Mouse (Mus musculus): ENCODE measurements around the gene Jmjd6. TPM values are rescaled to one million over a fixed set of nuclear protein-coding genes. Genes with fewer than 3 reads are reported as not detected.

Jmjd6 gene
- polyA plus RNA-seq, 1 experiment, result 46.3 TPM

- H3K36me3 ChIP-seq (ENCODE audit: control insufficient read depth, insufficient read depth, low read length), result no peaks in the 10 kb centered on the region
- no peak for DNase-seq
- H3K27ac ChIP-seq (ENCODE audit: control insufficient read depth, insufficient read depth, low read length), result no peak overlapping the region
- H3K27me3 ChIP-seq (ENCODE audit: control insufficient read depth, insufficient read depth, low read length), result no peaks in the 10 kb centered on the region
- no peak overlapping the region for H3K4me3 ChIP-seq (ENCODE audit: control insufficient read depth, insufficient read depth, low read length)
- 94% methylated on average over 10 of the region's 10 CpGs for WGBS
- TF ChIP-seq CTCF (IDR thresholded peaks at IDR 0.05; ENCODE audit: borderline replicate concordance, control insufficient read depth, extremely low read depth, insufficient read depth, low read length, poor library complexity) (no peak), POLR2A (IDR thresholded peaks at IDR 0.05; ENCODE audit: control insufficient read depth, extremely low read depth, insufficient read depth, low read length, poor library complexity) (no peak)
- H3K4me1 ChIP-seq (replicated peaks; ENCODE audit: control insufficient read depth, insufficient read depth, low read length), result peaks cover 16% of the 10 kb centered on the region
Measured at GRCm38 (mm10) chr11:116822215-116822614, 21.0 kb downstream of the Jmjd6 start.

DNA sequence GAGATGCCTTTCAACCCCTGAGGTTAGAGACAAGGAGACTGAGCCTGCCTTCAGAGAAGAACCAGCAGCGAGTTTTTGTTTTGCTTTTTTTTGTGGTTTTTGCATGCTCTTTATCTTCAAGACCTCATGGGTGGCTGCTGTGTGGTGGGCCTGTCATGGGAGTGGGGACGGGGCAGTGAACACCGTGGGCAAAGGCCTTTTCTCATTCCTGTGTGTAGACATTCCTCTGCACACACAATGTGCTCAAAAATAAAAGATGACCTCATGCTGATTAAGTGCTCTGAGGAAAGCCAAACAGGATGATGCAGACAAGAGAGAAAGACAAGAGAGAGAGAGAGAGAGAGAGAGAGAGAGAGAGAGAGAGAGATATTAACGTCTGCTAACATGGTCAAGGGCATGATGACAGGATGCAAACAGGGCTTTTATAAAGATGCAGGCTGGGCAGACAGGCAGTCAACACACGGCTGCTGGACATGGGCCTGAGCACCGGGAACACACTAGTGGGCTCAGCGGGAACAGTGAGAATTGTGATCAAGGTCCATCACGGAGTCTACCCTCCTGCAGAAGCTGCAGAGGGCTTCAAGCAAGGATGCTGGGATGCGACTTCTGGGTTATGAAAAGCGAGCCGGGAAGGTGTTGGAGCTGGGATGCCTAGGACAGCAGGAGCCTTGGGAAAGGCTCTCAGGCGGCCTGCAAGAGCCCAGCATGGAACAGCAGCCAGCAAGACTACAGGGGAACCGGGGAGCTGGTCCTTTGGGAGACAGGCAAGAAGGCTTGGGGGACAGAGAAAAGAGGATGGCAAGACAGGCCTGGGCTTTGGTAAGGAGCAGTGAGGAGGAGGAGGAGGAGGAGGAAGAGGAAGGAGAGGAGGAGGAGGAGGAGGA is 21.9 kb downstream of the Jmjd6 start:
- Histone ChIP-seq H3K27ac (ENCODE audit: control insufficient read depth, insufficient read depth, low read length) (no peak overlapping the region), H3K36me3 (ENCODE audit: control insufficient read depth, insufficient read depth, low read length) (no peaks in the 10 kb centered on the region), H3K4me1 (replicated peaks; ENCODE audit: control insufficient read depth, insufficient read depth, low read length) (peaks cover 16% of the 10 kb centered on the region), H3K27me3 (ENCODE audit: control insufficient read depth, insufficient read depth, low read length) (no peaks in the 10 kb centered on the region), H3K4me3 (ENCODE audit: control insufficient read depth, insufficient read depth, low read length) (no peak overlapping the region)
- DNase-seq, result no peak
- 73% methylated on average over 13 of the region's 13 CpGs for WGBS
- TF ChIP-seq POLR2A (IDR thresholded peaks at IDR 0.05; ENCODE audit: control insufficient read depth, extremely low read depth, insufficient read depth, low read length, poor library complexity) (no peak), CTCF (IDR thresholded peaks at IDR 0.05; ENCODE audit: borderline replicate concordance, control insufficient read depth, extremely low read depth, insufficient read depth, low read length, poor library complexity) (no peak)

GRCm38 (mm10) chr11:116819932-116820593 is 23.2 kb downstream of the Jmjd6 start:
- DNase-seq, result no peak
- Histone ChIP-seq H3K36me3 (ENCODE audit: control insufficient read depth, insufficient read depth, low read length) (no peaks in the 10 kb centered on the region), H3K27me3 (ENCODE audit: control insufficient read depth, insufficient read depth, low read length) (no peaks in the 10 kb centered on the region), H3K27ac (ENCODE audit: control insufficient read depth, insufficient read depth, low read length) (no peak overlapping the region), H3K4me3 (ENCODE audit: control insufficient read depth, insufficient read depth, low read length) (no peak overlapping the region), H3K4me1 (replicated peaks; ENCODE audit: control insufficient read depth, insufficient read depth, low read length) (peaks cover 16% of the 10 kb centered on the region)
- 92% methylated on average over 5 of the region's 5 CpGs for WGBS
- no peak for TF ChIP-seq POLR2A (IDR thresholded peaks at IDR 0.05; ENCODE audit: control insufficient read depth, extremely low read depth, insufficient read depth, low read length, poor library complexity)
- TF ChIP-seq CTCF (IDR thresholded peaks at IDR 0.05; ENCODE audit: borderline replicate concordance, control insufficient read depth, extremely low read depth, insufficient read depth, low read length, poor library complexity), result no peak

GRCm38 (mm10) chr11:116818722-116819121 is 24.5 kb downstream of the Jmjd6 start:
- Histone ChIP-seq H3K36me3 (ENCODE audit: control insufficient read depth, insufficient read depth, low read length) (no peaks in the 10 kb centered on the region), H3K4me3 (ENCODE audit: control insufficient read depth, insufficient read depth, low read length) (no peak overlapping the region), H3K27me3 (ENCODE audit: control insufficient read depth, insufficient read depth, low read length) (no peaks in the 10 kb centered on the region), H3K27ac (ENCODE audit: control insufficient read depth, insufficient read depth, low read length) (no peak overlapping the region), H3K4me1 (replicated peaks; ENCODE audit: control insufficient read depth, insufficient read depth, low read length) (peaks cover 16% of the 10 kb centered on the region)
- TF ChIP-seq CTCF (IDR thresholded peaks at IDR 0.05; ENCODE audit: borderline replicate concordance, control insufficient read depth, extremely low read depth, insufficient read depth, low read length, poor library complexity), result no peak
- TF ChIP-seq POLR2A (IDR thresholded peaks at IDR 0.05; ENCODE audit: control insufficient read depth, extremely low read depth, insufficient read depth, low read length, poor library complexity), result no peak
- WGBS, result 83% methylated on average over 8 of the region's 8 CpGs
- no peak for DNase-seq

DNA sequence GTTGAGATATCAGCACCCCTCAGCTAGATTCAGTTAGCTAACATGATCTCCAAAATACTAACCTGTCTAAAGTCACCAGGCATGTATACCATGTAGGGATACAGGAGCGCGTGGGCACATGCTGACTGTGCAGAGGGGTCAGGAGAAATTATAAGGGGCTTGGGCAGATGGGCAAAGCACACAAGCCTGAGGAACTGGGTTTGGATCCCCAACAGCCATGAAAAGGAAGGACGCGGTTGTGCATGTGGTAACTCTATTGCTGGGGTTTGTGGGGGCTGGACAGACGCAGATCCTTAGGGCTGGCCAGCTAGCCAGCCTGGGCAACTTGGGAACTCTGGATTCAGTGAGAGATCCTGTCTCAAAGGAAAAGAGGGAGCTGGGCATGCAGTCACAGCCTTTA is 25.7 kb downstream of the Jmjd6 start:
- no peak for DNase-seq
- H3K27ac ChIP-seq (ENCODE audit: control insufficient read depth, insufficient read depth, low read length), result no peak overlapping the region
- H3K4me1 ChIP-seq (replicated peaks; ENCODE audit: control insufficient read depth, insufficient read depth, low read length), result peaks cover 16% of the 10 kb centered on the region
- WGBS, result 97% methylated on average over 5 of the region's 5 CpGs
- H3K36me3 ChIP-seq (ENCODE audit: control insufficient read depth, insufficient read depth, low read length), result no peaks in the 10 kb centered on the region
- TF ChIP-seq CTCF (IDR thresholded peaks at IDR 0.05; ENCODE audit: borderline replicate concordance, control insufficient read depth, extremely low read depth, insufficient read depth, low read length, poor library complexity) (no peak), POLR2A (IDR thresholded peaks at IDR 0.05; ENCODE audit: control insufficient read depth, extremely low read depth, insufficient read depth, low read length, poor library complexity) (no peak)
- no peaks in the 10 kb centered on the region for H3K27me3 ChIP-seq (ENCODE audit: control insufficient read depth, insufficient read depth, low read length)
- H3K4me3 ChIP-seq (ENCODE audit: control insufficient read depth, insufficient read depth, low read length), result no peak overlapping the region

DNA sequence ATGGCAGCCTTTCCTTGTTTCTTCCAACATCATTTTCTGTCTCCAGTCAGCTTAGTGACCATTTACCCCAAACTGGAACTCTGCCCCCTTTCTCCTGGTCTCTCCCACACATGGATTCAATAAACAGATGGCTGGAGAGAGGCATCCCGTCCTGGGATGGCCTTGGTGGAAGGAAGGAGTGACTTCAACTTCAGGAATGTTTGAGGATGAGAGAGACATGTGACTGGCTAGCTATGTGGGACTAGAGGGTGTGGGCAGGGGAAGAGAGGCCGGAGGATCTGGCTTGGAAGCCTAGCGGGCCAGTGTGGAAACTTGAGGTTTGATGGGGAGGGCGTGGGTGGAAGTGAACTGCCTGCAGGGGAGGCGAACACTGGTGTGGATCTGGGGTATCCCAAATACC is 26.5 kb downstream of the Jmjd6 start:
- DNase-seq, result no peak
- Histone ChIP-seq H3K27me3 (ENCODE audit: control insufficient read depth, insufficient read depth, low read length) (no peaks in the 10 kb centered on the region), H3K4me3 (ENCODE audit: control insufficient read depth, insufficient read depth, low read length) (no peak overlapping the region), H3K4me1 (replicated peaks; ENCODE audit: control insufficient read depth, insufficient read depth, low read length) (peaks cover 16% of the 10 kb centered on the region), H3K27ac (ENCODE audit: control insufficient read depth, insufficient read depth, low read length) (no peak overlapping the region), H3K36me3 (ENCODE audit: control insufficient read depth, insufficient read depth, low read length) (no peaks in the 10 kb centered on the region)
- 86% methylated on average over 5 of the region's 5 CpGs for WGBS
- TF ChIP-seq CTCF (IDR thresholded peaks at IDR 0.05; ENCODE audit: borderline replicate concordance, control insufficient read depth, extremely low read depth, insufficient read depth, low read length, poor library complexity), result no peak
- no peak for TF ChIP-seq POLR2A (IDR thresholded peaks at IDR 0.05; ENCODE audit: control insufficient read depth, extremely low read depth, insufficient read depth, low read length, poor library complexity)
